Mouse (Mus musculus) liver, embryonic 14 days (tissue): ENCODE measurements around the gene Gm7971. TPM values are rescaled to one million over a fixed set of nuclear protein-coding genes. Genes with fewer than 3 reads are reported as not detected.

Source experiments
- polyA plus RNA-seq: library from polyadenylated mRNA; depleted of rRNA; stranded (reverse); fragments of >200 nt; gene quantifications from 2 replicates; pipeline ENCODE4 v1.2.3, GENCODE M21; 2012; rRNA removed

Gene Gm7971
- polyA plus RNA-seq: not detected in 2 replicates

GRCm38 (mm10) chr5:95594775-95595174, at the start of gene Gm7971:
Gene Gm7971 (minus strand): TSS chr5:95594875.

Other genes starting within 250 kb of the Gm7971 start
- not detected in 2 replicates for gene D5Ertd577e, start 138.1 kb downstream of the Gm7971 start, polyA plus RNA-seq
- gene Gm3286, start 84.1 kb downstream of the Gm7971 start, polyA plus RNA-seq: not detected in 2 replicates
- gene Gm7978, start 141.3 kb upstream of the Gm7971 start, polyA plus RNA-seq: not detected in 2 replicates
- gene Gm7982, start 147.1 kb upstream of the Gm7971 start, polyA plus RNA-seq: not detected in 2 replicates
- not detected in 2 replicates for gene E330014E10Rik, start 181.1 kb upstream of the Gm7971 start, polyA plus RNA-seq